Mouse (Mus musculus) heart, embryonic 14.5 days (tissue): ENCODE measurements around the gene Mfsd10. TPM values are rescaled to one million over a fixed set of nuclear protein-coding genes. Genes with fewer than 3 reads are reported as not detected.

Experiments
- ATAC-seq: fragments of 200-750 bp; cut with Nextera tagmentation; 2 replicates; pipeline ENCODE4 v1.8.0; 2017; ENCODE audit warnings: low read depth, moderate TSS enrichment; ENCODE audit not compliant: insufficient number of reproducible peaks, insufficient read depth, low FRiP score
- H3K27ac ChIP-seq, 2 experiments: fragments of 200-500 bp in 1 of 2; fragments of 300-500 bp in 1 of 2; sonication (generic) in 1 of 2; replicated peaks in 1 of 2; 2 replicates each; pipeline ENCODE4 v1.5.1; 2012 to 2014; ENCODE audit warnings: low read depth in 2 of 2, low read length in 2 of 2, control low read depth in 1 of 2, mild to moderate bottlenecking in 1 of 2, mixed read lengths in 1 of 2; ENCODE audit not compliant: control insufficient read depth in 1 of 2, insufficient read depth in 1 of 2
- H3K27me3 ChIP-seq: fragments of 300-500 bp; sonication (generic); 2 replicates; pipeline ENCODE4 v1.6.1; 2014; ENCODE audit warnings: mild to moderate bottlenecking, low read length, control low read depth; ENCODE audit not compliant: control insufficient read depth, insufficient read depth
- H3K36me3 ChIP-seq: fragments of 300-500 bp; sonication (generic); 2 replicates; pipeline ENCODE4 v1.6.1; 2014; ENCODE audit warnings: mild to moderate bottlenecking, control low read depth, low read length, mixed read lengths; ENCODE audit not compliant: control insufficient read depth, insufficient read depth
- H3K4me1 ChIP-seq, 2 experiments: fragments of 200-500 bp in 1 of 2; fragments of 300-500 bp in 1 of 2; sonication (generic) in 1 of 2; 2 replicates each; pipeline ENCODE4 v1.6.1; 2012 to 2014; ENCODE audit warnings: low read length in 2 of 2, control low read depth in 1 of 2, mixed read lengths in 1 of 2; ENCODE audit not compliant: control insufficient read depth in 2 of 2, insufficient read depth in 2 of 2
- H3K4me2 ChIP-seq: fragments of 300-500 bp; sonication (generic); 2 replicates; pipeline ENCODE4 v1.6.1; 2014; ENCODE audit warnings: mild to moderate bottlenecking, low read length
- H3K4me3 ChIP-seq, 2 experiments: fragments of 200-500 bp in 1 of 2; fragments of 300-500 bp in 1 of 2; sonication (generic) in 1 of 2; 2 replicates each; pipeline ENCODE4 v1.5.1; 2012 to 2014; ENCODE audit warnings: low read length in 2 of 2, mild to moderate bottlenecking in 2 of 2, control low read depth in 1 of 2, low read depth in 1 of 2, moderate library complexity in 1 of 2; ENCODE audit not compliant: control insufficient read depth in 1 of 2, insufficient read depth in 1 of 2
- H3K9ac ChIP-seq: fragments of 300-500 bp; sonication (generic); 2 replicates; pipeline ENCODE4 v1.6.1; 2014; ENCODE audit warnings: mild to moderate bottlenecking, low read length
- H3K9me3 ChIP-seq: fragments of 300-500 bp; sonication (generic); 2 replicates; pipeline ENCODE4 v1.6.1; 2016; ENCODE audit warnings: low read length, control low read depth; ENCODE audit not compliant: control insufficient read depth
- WGBS: fragments of 180-500 bp; shearing (Covaris S2); extraction: QIAGEN DNeasy Blood & Tissue Kit; methylation state at CpG from one replicate; pipeline ENCODE4 v1.1.7; 2014; 5-methylcytosine and 5-hydroxymethylcytosine counted together
- polyA plus RNA-seq: library from polyadenylated mRNA; unstranded; fragments of >200 nt; fragmentation: Nextera tagmentation; extraction: Ambion mirVana; gene quantifications from 2 replicates; pipeline ENCODE4 v1.2.1, GENCODE M21; 2014

Mfsd10 gene
- polyA plus RNA-seq: 68.2 and 75.7 TPM in 2 replicates

DNA sequence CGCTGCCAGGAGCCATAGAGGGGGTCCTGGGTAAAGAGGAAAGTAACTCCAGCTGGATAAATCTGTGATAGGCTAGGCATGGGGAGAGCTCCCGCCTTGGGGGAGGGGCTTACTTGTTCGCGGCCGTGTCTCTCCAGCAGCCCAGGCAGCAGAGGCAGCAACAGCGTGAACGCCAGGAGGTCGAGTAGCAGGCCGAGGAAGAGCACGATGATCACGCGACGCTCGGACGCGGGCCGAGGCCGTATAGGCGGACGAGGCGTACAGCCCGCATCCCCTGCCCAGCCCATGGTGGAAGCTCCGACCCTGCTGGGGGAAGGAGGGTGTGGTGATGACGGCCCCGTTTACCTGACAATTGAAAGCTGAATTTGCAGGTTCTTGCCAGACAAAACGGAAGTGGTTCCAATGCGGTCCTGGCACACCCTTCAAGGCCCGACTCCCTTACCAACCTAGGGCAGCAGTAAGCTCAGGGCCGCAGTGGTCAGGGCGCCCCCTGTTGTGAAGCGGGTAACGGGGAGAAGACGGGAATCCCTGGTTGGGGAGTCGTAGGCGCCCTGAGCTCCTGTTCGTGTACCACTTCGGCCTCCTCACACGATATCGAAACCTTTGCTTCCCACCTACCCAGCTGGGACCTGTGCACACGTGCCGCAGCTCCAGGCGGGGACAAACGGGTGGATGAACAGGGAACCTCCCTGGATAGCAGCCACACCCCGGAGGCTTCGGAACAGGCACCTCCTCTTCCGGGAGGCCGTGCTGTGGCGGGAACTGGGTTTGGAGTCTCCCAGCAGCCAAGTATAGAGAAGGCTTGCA lies at the start of gene Mfsd10:
Mfsd10 (minus strand) TSS at position 732 of the 807 bp plus-strand sequence.
- Histone ChIP-seq H3K36me3 (peaks cover 81% of the 10 kb centered on the region), H3K4me1 (peaks cover 4 to 17% of the 10 kb centered on the region in 2 experiments), H3K27ac (peak within 1 kb of the TSS; percentile 66 to 90), H3K27me3 (no peaks in the 10 kb centered on the region), H3K4me2 (peak within 1 kb of the TSS; percentile 98), H3K9me3 (no peaks in the 10 kb centered on the region), H3K9ac (peak within 1 kb of the TSS; percentile 87), H3K4me3 (peak within 1 kb of the TSS; percentile 64 to 77)
- ATAC-seq: peak; percentile 67
- under 1% methylated on average over 48 of the region's 48 CpGs for WGBS

DNA sequence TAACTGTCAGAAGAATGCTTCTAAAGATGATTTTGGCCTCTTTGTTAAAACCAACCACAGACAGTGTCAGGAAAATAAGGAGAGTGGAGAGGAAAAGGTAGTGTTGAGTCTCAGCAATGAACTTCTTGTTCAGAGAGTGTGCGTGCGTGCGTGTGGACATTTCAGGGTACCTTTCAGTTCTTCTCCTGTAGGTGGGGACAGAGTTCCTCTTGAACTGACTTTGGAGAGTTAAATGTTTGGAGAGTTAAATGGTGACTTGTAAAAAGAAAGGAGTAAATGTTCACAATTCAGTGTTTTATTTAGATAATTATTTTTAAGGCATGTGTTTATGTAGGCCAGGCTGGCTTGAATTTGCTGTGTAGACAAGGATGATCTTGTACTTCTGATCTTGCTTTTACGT lies 33.3 kb upstream of the Mfsd10 start:
- Histone ChIP-seq H3K9ac (no peak overlapping the region), H3K27ac (no peak overlapping the region), H3K4me2 (no peak overlapping the region), H3K27me3 (no peaks in the 10 kb centered on the region), H3K36me3 (peaks cover 10% of the 10 kb centered on the region), H3K4me3 (no peak overlapping the region), H3K9me3 (no peaks in the 10 kb centered on the region), H3K4me1 (no peaks in the 10 kb centered on the region)
- no peak for ATAC-seq
- WGBS: 67% methylated on average over 4 of the region's 4 CpGs

DNA sequence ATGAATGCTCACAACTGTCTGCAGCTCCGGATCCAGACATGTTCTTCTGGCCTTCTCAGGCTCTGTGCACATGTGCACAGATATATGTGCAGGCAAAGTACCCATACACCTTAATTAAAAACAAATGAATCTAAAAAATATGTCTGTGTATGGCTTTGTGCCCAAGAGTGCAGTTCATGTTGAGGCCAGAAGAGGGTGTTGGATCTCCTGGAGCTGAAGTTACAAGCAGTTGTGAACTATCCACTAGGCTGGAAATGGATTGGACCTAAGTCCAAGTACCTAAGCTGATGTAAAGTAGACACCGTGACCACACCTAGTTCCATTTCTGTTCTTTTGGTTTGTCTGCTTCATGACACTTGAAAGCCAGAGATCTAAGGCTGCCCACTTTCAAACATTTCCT lies 32.5 kb upstream of the Mfsd10 start:
- H3K4me1 ChIP-seq: no peaks in the 10 kb centered on the region
- peaks cover 10% of the 10 kb centered on the region for H3K36me3 ChIP-seq
- no peak overlapping the region for H3K4me3 ChIP-seq
- H3K27ac ChIP-seq: no peak overlapping the region
- no peaks in the 10 kb centered on the region for H3K27me3 ChIP-seq
- no peak for ATAC-seq
- no peaks in the 10 kb centered on the region for H3K9me3 ChIP-seq
- 83% methylated on average over 2 of the region's 2 CpGs for whole genome bisulfite sequencing
- no peak overlapping the region for H3K4me2 ChIP-seq
- no peak overlapping the region for H3K9ac ChIP-seq

DNA sequence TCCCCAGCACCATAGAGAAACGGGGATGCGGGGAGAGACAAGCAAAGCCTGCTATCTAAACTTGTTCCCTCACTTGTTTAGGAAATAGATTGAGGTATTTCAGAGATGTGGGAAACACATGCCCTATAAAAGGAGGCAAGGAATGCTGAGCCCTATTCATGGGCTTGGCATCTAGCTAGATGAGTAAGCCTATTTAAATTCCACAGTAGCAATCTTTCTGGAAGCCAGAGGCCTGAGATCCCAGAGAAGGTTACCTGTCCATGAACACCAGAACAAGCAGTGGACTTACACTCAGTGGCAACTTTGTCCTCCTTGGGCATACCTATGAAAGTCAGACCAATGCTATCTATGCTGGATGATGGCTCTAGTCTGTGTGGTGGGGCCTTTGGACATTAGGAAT lies 26.2 kb upstream of the Mfsd10 start:
- no peaks in the 10 kb centered on the region; the same call in 1 of the 2 replicates for H3K36me3 ChIP-seq
- no peaks in the 10 kb centered on the region for H3K27me3 ChIP-seq
- 72% methylated on average over 2 of the region's 2 CpGs for WGBS
- H3K4me1 ChIP-seq: peaks cover 2 to 18% of the 10 kb centered on the region in 2 experiments
- H3K4me2 ChIP-seq: no peak overlapping the region
- no peaks in the 10 kb centered on the region for H3K9me3 ChIP-seq
- no peak overlapping the region for H3K4me3 ChIP-seq
- H3K9ac ChIP-seq: no peak overlapping the region
- H3K27ac ChIP-seq: no peak overlapping the region
- no peak for ATAC-seq

DNA sequence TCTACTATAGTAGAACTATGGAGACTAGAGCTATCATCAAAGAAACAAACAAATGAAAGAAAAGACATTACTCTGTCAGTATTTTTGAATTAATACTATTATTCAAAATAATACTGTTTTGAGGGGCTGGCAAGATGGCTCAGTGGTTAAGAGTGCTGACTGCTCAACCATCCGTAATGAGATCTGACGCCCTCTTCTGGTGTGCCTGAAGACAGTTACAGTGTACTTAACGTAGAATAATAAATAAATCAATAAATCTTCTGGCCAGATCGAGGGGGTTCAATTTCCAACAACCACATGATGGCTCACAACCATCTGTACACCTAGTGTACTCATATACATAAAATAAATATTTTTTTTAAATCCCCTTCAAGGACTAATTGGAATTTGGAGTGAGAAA lies 24.9 kb upstream of the Mfsd10 start:
- H3K9ac ChIP-seq: no peak overlapping the region
- H3K27ac ChIP-seq: no peak overlapping the region
- no peaks in the 10 kb centered on the region for H3K9me3 ChIP-seq
- WGBS: 84% methylated on average over 4 of the region's 4 CpGs
- H3K4me1 ChIP-seq: peaks cover 2 to 18% of the 10 kb centered on the region in 2 experiments
- no peak for ATAC-seq
- H3K4me2 ChIP-seq: peak overlapping the region; percentile 72; the same call in 1 of the 2 replicates
- no peak overlapping the region for H3K4me3 ChIP-seq
- no peaks in the 10 kb centered on the region for H3K27me3 ChIP-seq
- peaks cover 9% of the 10 kb centered on the region for H3K36me3 ChIP-seq

DNA sequence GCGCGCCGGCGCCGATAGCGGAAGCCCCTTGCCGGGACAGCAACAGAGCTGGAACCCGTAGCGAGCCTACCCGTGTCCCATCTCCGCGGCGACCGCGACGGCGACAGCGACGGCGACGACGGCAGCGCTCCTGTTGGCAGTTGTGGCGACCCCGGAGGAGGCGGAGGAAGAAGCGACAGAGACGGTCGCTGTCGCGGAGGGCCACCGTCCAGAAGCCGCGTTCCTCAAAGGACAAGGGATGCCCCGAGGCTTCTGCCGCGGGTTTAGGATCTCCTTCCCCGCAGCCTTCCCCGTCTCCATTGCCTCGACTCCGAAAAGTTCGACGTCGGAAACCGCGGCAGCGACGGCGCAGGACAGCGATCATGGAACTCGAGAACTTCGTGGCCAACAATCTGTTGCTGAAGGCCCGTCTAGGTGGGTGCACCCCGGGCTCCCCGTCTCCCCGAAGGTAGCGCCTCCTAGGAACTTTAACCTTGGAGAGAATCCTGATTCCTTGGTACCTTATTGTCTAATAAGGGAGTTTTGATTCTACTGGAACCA lies 23.6 kb upstream of the Mfsd10 start:
- Histone ChIP-seq H3K27me3 (no peaks in the 10 kb centered on the region), H3K27ac (peak overlapping the region; percentile 89 to 94), H3K4me1 (peaks cover 2 to 18% of the 10 kb centered on the region in 2 experiments), H3K4me2 (peak overlapping the region; percentile 72), H3K9ac (peak overlapping the region; percentile 83), H3K9me3 (no peaks in the 10 kb centered on the region), H3K36me3 (peaks cover 20% of the 10 kb centered on the region), H3K4me3 (peak overlapping the region; percentile 73 to 84)
- WGBS: under 1% methylated on average over 57 of the region's 57 CpGs
- ATAC-seq: 0 out of 2 replicates have a peak, but pooled peaks have one; percentile 2

DNA sequence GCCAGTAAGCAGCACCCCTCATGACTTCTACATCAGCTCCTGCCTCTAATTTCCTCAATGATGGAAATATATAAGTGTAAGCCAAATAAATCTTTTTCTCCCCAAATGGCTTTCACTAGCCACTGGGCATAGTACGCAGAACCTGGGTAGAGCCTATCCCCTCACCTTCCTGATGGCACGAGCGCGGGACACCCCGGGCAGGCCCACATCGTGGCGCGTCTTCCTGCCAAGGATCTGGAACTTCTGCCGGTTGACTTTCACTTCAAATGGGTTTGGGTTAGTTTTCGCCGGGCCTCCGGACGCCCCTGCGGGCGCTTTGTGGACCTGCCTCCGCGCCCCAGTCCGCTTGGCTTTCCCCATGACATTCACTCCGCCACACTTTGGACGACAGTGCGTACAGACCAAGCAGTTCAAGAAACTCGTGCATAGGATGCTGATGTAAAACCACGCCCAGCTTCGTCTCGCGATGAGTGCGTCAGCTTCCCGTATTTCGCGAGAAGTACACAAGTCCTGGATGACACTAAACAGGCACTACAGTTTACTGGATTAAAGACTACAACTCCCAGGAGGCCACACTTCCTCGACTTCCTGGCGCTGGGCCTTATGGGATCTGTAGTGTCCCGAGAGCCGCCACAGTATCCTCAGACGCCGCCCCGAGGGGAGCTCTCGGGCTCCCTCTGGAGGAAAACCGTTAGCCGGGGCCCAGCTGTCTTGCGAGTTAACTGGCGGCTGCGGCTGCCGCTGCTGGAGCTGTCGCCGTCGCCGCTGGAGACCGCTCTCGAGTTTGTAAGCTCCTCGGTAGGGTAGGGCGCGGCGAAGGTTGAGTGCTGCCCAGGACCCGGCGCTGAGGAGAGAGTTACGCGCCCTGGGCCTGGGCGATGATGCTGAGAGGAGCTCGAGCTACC lies 22.9 kb upstream of the Mfsd10 start, which contains the start of the genes Nop14 and Grk4:
Nop14 (minus strand) TSS at position 463 of the 905 bp plus-strand sequence.
Grk4 (plus strand) TSS at position 694 of the 905 bp plus-strand sequence.
- peaks cover 4 to 20% of the 10 kb centered on the region in 2 experiments for H3K4me1 ChIP-seq
- peaks cover 27% of the 10 kb centered on the region for H3K36me3 ChIP-seq
- no peaks in the 10 kb centered on the region for H3K9me3 ChIP-seq
- peak within 1 kb of the TSS; percentile 78 for H3K4me2 ChIP-seq
- WGBS: under 1% methylated on average over 60 of the region's 60 CpGs
- H3K4me3 ChIP-seq: peak within 1 kb of the TSS; percentile 73 to 97
- peak within 1 kb of the TSS; percentile 83 for H3K9ac ChIP-seq
- peak; percentile 99 for ATAC-seq
- H3K27me3 ChIP-seq: no peaks in the 10 kb centered on the region
- peak within 1 kb of the TSS; percentile 89 to 94 for H3K27ac ChIP-seq
